Mouse (Mus musculus): Measurements from ENCODE around the gene Erv3.

GRCm38 (mm10) chr2:131888233-131888632, 28.7 kb upstream of the Erv3 start:
- TF ChIP-seq CTCF (IDR thresholded peaks at IDR 0.05; ENCODE audit: control insufficient read depth, insufficient read depth, insufficient read length) = no peak
- no peak for TF ChIP-seq USF1 (IDR thresholded peaks at IDR 0.05; ENCODE audit: low read depth)
- no peak for TF ChIP-seq MYOD1 (IDR thresholded peaks at IDR 0.05; ENCODE audit: control insufficient read depth, insufficient read length, low read depth)

Data from C2C12 (cell line).